Mouse (Mus musculus): ENCODE data around the gene Tbccd1. TPM values are rescaled to one million over a fixed set of nuclear protein-coding genes. Genes with fewer than 3 reads are reported as not detected.

Gene Tbccd1
- polyA plus RNA-seq (2015; fragmentation: Nextera tagmentation; extraction: Ambion mirVana), result 22.5 and 23.1 TPM in 2 replicates

DNA sequence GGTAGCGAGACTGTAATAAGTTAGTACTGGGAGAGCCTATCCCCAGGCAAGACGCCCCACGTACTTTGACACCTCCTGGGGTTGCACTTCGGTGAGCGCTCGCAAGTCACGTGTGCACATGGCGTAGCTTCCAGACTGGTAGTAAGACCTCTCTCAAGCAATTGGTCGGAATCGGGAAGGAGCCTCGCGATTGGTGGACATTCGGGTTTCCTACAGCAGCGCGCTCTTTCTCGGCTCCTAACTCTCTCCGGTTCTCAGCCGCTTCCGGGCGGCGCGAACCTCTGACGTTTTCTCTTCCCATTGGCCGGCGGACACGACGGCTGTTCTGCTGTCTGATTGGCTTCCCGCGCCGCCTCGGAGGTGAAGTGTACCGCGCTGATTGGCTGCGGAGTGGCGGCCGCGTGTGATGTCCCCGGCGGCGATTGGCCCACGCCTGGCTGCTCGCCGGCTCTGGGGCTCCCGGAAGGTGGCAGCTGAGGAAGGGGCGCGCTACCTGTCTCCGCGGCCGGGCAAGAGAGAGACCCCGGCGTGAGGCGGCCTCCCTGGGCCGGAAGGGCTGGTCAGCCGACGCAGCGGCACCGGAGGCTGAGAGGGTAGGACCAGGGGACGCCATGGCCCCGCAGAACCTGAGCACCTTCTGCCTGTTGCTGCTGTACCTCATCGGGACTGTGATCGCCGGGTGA is at the start of gene Tbccd1, which contains the start of gene Dnajb11:
TSS of gene Tbccd1 (minus strand) at position 239 of the 683 bp plus-strand sequence.
TSS of gene Dnajb11 (plus strand) at position 415 of the 683 bp plus-strand sequence.
- Histone ChIP-seq H3K4me1 (peaks cover 21% of the 10 kb centered on the region), H3K4me2 (replicated peaks) (peak within 1 kb of the TSS; percentile 77), H3K4me3 (peak within 1 kb of the TSS; percentile 60), H3K36me3 (peaks cover 8% of the 10 kb centered on the region; the same call in 1 of the 2 replicates), H3K27me3 (no peaks in the 10 kb centered on the region), H3K27ac (replicated peaks) (peak within 1 kb of the TSS; percentile 78), H3K9ac (replicated peaks) (peak within 1 kb of the TSS; percentile 82), H3K9me3 (no peaks in the 10 kb centered on the region)
- ATAC-seq (replicated peaks), result peak; percentile 99
- under 1% methylated on average over 62 of the region's 62 CpGs for WGBS

DNA sequence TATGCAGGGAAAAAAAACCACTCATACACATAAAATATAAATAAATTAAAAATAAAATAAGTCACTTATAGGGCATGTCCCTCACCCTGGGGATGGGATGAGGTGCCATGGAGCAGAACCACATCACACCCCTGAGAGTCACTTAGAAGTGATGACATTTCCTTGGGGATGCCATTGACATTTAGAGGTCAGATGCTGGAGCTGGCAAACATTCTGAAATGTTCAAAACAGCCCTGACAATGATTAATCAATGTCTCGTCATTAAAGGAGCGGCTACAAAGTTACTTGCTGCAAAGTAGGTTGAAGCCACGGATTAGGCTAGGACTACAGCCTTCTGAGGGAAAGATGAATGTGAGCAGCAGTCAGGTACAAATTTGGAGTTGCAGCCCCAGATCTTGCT is 43.9 kb upstream of the Tbccd1 start:
- no peaks in the 10 kb centered on the region for H3K36me3 ChIP-seq
- no peaks in the 10 kb centered on the region for H3K9me3 ChIP-seq
- H3K9ac ChIP-seq (replicated peaks), result no peak overlapping the region
- WGBS, result 90% methylated on average over 3 of the region's 3 CpGs
- no peaks in the 10 kb centered on the region for H3K4me1 ChIP-seq
- no peak overlapping the region for H3K4me2 ChIP-seq (replicated peaks)
- no peak overlapping the region for H3K27ac ChIP-seq (replicated peaks)
- no peaks in the 10 kb centered on the region for H3K27me3 ChIP-seq
- H3K4me3 ChIP-seq, result no peak overlapping the region
- ATAC-seq (replicated peaks), result no peak

DNA sequence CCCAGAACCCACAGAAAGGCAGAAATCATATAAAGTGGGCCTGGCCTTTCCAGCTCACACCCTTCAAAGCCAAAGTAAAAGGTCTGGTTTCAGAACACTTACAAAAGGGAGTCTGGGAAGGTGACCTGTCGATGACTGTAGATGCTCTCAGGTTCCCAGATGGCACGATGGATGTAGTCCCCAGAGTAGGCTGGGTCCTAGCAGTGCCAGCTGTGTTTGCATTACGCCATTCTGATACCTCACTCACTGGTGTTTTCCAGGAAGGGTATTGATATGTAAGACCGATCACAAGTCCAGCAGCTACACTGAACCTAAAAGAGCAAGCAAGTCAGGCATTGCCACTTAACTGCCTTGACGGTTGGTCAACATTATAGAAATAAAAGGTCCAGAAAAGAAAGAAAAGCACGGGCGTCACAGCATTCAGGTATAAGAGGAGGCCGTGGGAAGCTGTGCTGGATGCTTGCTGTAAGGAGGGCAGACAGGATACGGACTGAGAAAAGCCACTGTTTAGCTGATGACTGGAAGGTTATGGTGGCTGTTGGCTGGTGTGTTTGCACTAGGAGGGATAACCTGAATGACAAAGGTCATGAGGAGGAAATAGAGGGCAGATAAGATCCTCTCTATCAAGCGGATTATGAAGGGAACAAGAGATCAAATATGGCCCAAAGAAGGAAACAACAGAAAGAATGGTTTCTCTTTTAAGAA is 42.5 kb upstream of the Tbccd1 start:
- no peak for ATAC-seq (replicated peaks)
- no peaks in the 10 kb centered on the region for H3K4me1 ChIP-seq
- no peak overlapping the region for H3K4me3 ChIP-seq
- WGBS, result 84% methylated on average over 10 of the region's 10 CpGs
- no peaks in the 10 kb centered on the region for H3K27me3 ChIP-seq
- H3K27ac ChIP-seq (replicated peaks), result no peak overlapping the region
- H3K9ac ChIP-seq (replicated peaks), result no peak overlapping the region
- H3K9me3 ChIP-seq, result no peaks in the 10 kb centered on the region
- no peak overlapping the region for H3K4me2 ChIP-seq (replicated peaks)
- H3K36me3 ChIP-seq, result no peaks in the 10 kb centered on the region

DNA sequence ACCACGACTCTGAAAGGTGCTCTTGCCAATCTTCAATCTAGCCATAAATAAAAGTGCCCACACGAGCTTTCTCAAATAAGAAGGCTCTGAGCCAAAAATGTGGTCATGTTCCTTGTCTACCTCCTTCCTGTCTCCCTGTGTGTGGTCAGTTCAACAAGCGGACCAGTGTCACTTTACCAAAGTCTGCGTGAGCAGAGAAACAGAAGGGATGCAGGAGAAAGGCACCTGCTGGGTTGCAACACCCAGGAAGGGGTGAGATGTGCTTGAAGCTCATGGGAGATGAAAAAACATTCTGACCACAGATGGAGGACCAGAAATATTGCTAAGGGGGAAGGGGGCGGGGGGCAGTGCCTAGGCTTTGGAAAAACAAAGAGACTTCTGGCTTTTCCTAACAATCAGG is 41.9 kb upstream of the Tbccd1 start:
- Histone ChIP-seq H3K4me1 (no peaks in the 10 kb centered on the region), H3K27me3 (no peaks in the 10 kb centered on the region), H3K27ac (replicated peaks) (no peak overlapping the region), H3K9me3 (no peaks in the 10 kb centered on the region), H3K9ac (replicated peaks) (no peak overlapping the region), H3K36me3 (no peaks in the 10 kb centered on the region), H3K4me2 (replicated peaks) (no peak overlapping the region), H3K4me3 (no peak overlapping the region)
- ATAC-seq (replicated peaks), result no peak
- WGBS, result 53% methylated on average over 5 of the region's 5 CpGs

DNA sequence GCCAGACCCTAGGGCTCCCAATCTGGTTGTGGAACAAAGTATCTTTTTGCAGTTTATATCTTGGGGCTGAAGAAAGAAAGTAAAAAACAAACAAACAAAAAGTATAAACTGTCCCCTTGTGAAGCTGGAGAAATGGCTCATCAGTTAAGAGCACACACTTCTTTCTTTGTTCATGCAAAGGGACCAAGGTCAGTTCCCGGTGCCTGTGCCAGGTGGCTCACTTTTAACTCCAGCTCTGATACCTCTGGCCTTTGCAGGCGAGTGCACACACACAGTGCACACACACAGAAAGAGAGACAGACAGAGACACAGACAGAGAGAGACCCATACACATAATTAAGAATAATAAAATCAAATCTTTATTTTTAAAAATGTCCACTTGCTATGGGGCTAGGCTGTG is 39.1 kb upstream of the Tbccd1 start:
- H3K9ac ChIP-seq (replicated peaks), result no peak overlapping the region

DNA sequence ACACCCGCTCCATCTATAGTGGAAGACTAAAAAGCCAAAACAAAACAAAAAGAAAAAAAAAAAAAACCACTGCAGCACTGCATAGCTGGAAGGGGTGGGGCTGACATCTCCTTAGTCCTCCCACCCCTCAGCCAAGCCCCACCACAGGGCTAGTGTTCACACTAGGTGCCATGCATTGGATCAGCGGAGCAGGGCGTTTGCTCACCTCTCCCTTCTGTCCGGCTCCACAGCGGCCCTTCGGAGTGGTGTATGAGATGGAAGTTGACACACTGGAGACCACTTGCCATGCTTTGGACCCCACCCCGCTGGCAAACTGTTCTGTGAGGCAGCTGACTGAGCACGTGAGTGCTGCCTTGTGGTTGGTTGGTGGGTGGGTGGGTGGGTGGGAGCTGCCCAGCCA is 36.6 kb upstream of the Tbccd1 start:
- ATAC-seq (replicated peaks), result no peak
- Histone ChIP-seq H3K4me2 (replicated peaks) (no peak overlapping the region), H3K36me3 (no peaks in the 10 kb centered on the region), H3K9ac (replicated peaks) (no peak overlapping the region), H3K4me1 (no peaks in the 10 kb centered on the region), H3K4me3 (no peak overlapping the region), H3K27ac (replicated peaks) (no peak overlapping the region), H3K27me3 (no peaks in the 10 kb centered on the region), H3K9me3 (no peaks in the 10 kb centered on the region)
- WGBS, result 74% methylated on average over 8 of the region's 8 CpGs

More for the DNA sequence above, 39.1 kb upstream of the Tbccd1 start:
- no peaks in the 10 kb centered on the region for H3K9me3 ChIP-seq
- no peaks in the 10 kb centered on the region for H3K4me1 ChIP-seq
- H3K36me3 ChIP-seq, result no peaks in the 10 kb centered on the region
- no peaks in the 10 kb centered on the region for H3K27me3 ChIP-seq
- H3K4me2 ChIP-seq (replicated peaks), result no peak overlapping the region
- WGBS, result 79% methylated on average over 2 of the region's 2 CpGs
- H3K27ac ChIP-seq (replicated peaks), result no peak overlapping the region
- no peak for ATAC-seq (replicated peaks)
- no peak overlapping the region for H3K4me3 ChIP-seq

DNA sequence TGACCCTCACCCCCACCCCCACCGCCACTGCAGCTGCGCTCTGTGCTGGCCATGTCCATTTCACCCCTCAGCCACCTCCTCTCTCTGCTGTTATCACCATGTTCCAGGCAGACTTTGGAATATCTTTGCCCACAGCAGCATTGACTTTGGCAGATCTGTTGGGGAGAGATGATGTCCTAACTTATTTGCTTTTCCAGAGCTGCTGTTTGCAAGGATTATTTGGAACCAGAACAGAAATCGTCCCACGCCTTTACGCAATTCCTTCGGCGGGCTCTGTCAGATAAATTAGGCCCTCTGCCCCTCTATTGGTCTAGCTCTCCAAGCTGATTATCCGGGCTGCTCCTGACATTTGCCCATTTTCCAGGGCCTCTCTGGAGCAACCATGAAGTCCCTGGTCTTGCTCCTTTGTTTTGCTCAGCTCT is 34.3 kb upstream of the Tbccd1 start:
- Histone ChIP-seq H3K4me1 (no peaks in the 10 kb centered on the region), H3K9ac (replicated peaks) (no peak overlapping the region), H3K4me2 (replicated peaks) (no peak overlapping the region), H3K4me3 (no peak overlapping the region), H3K36me3 (no peaks in the 10 kb centered on the region), H3K27me3 (no peaks in the 10 kb centered on the region), H3K9me3 (no peaks in the 10 kb centered on the region), H3K27ac (replicated peaks) (no peak overlapping the region)
- WGBS, result 92% methylated on average over 8 of the region's 8 CpGs
- no peak for ATAC-seq (replicated peaks)

DNA sequence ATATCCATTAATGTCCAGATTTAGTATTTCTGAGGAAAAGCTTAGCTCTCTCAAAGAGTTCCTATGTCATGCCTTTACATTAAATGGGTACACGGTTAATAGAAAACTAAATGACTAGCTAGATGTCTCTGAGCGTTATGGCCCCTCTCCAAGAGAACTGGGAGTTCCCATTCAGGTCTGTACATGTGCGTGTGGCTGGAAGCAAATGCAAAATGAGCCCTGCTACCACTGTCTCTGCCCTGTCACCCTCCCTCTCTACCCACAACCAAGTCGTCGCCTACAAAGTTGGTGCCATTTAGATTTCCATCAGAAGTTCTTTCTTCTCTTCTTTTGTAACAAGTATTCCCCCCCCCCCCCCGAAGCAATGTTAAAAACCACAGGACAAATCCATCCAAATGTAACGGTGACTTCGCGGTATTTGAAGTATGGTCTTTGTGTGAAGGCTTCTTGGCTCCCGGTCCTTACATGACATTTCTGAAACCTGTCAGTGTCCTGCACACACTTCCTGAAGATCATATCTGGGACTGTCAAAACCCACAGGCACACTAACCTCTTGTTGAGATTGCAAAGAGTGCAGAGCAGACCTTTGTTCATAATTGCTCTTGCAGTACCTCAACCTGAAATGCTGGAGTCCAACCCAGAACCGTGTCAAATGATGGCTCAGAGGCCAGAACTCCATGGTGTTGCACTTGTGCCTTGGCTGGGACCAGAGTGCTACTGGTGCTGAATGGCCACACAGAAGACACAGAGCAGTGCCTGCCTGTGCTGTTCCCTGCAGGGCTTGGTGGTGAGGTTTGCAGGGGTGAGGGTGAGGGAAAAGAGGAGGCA is 33.4 kb upstream of the Tbccd1 start, which contains the start of gene Ahsg:
TSS of gene Ahsg (plus strand) at position 595 of the 828 bp plus-strand sequence.
- Histone ChIP-seq H3K4me1 (no peaks in the 10 kb centered on the region), H3K36me3 (no peaks in the 10 kb centered on the region), H3K27me3 (no peaks in the 10 kb centered on the region), H3K4me2 (replicated peaks) (no peak within 1 kb of the TSS), H3K9me3 (no peaks in the 10 kb centered on the region), H3K4me3 (no peak within 1 kb of the TSS), H3K9ac (replicated peaks) (no peak within 1 kb of the TSS), H3K27ac (replicated peaks) (no peak within 1 kb of the TSS)
- 82% methylated on average over 11 of the region's 11 CpGs for WGBS
- no peak for ATAC-seq (replicated peaks)

DNA sequence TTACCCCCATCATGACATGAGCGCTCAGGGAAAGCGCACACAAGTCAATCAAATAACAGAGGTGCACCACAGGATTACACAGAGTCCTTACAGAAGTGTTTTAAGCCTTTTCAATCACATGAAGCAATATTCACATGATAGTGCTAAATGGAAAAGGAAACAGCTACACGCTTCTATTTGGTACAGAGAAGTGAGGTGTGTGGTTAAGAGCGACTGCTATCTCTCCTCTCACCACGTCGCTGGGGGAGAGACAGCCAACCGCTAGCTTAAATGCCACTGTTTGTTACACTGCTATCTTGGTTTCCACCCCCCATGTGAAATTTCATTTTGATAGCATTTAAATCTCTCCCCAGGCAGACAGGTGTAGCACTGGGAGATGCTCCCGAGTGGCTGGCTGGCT is 32.2 kb upstream of the Tbccd1 start:
- no peak for ATAC-seq (replicated peaks)
- 90% methylated on average over 8 of the region's 8 CpGs for WGBS

DNA sequence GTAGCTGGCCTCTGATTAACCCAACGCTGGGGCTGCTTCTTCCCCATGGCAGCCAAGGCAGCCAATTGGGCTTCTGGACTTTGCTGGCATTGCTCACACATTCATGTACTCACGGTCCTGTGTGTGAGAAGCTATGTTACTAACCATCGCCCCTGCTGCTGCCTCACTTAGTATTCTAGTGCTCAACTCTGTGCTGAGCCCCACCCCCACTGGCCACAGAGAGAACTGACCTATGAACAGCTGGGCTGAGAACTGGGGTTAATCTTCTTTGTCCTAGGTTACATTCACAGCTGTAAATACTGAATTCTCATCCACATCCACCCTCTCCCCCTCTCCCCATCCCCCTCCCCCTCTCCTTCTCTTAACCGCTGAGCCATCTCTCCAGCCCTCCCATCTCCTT is 31.4 kb upstream of the Tbccd1 start:
- 65% methylated on average over 4 of the region's 4 CpGs for WGBS
- Histone ChIP-seq H3K27me3 (no peaks in the 10 kb centered on the region), H3K4me3 (no peak overlapping the region), H3K27ac (replicated peaks) (no peak overlapping the region), H3K36me3 (no peaks in the 10 kb centered on the region), H3K9me3 (no peaks in the 10 kb centered on the region), H3K4me1 (no peaks in the 10 kb centered on the region), H3K4me2 (replicated peaks) (no peak overlapping the region), H3K9ac (replicated peaks) (no peak overlapping the region)
- ATAC-seq (replicated peaks), result no peak

More for the DNA sequence above, 32.2 kb upstream of the Tbccd1 start:
- H3K27ac ChIP-seq (replicated peaks), result no peak overlapping the region
- no peaks in the 10 kb centered on the region for H3K4me1 ChIP-seq
- no peaks in the 10 kb centered on the region for H3K27me3 ChIP-seq
- H3K4me2 ChIP-seq (replicated peaks), result no peak overlapping the region
- H3K36me3 ChIP-seq, result no peaks in the 10 kb centered on the region
- no peak overlapping the region for H3K4me3 ChIP-seq
- H3K9ac ChIP-seq (replicated peaks), result no peak overlapping the region
- H3K9me3 ChIP-seq, result no peaks in the 10 kb centered on the region

DNA sequence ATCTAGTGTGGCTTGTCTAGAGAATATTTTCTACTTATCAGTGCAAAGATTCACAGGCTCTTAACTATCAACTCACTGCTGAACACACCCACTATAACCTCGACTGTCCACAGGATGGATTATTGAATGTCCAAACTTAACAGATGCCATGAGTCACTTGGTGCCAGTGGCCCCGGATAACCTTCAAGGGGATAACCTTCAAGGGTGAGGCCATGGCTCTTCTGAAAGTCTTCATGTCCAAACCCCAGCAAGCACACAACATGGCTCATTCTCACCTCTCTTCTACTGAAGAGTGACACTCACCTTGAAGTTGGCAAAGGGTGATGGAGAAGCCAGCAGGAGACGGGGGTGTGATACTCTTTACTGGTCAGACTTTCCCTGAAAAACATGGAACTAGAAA is 29.3 kb upstream of the Tbccd1 start:
- 91% methylated on average over 3 of the region's 3 CpGs for WGBS
- ATAC-seq (replicated peaks), result no peak
- Histone ChIP-seq H3K27ac (replicated peaks) (no peak overlapping the region), H3K36me3 (no peaks in the 10 kb centered on the region), H3K27me3 (no peaks in the 10 kb centered on the region), H3K9me3 (no peaks in the 10 kb centered on the region), H3K4me3 (no peak overlapping the region), H3K4me2 (replicated peaks) (no peak overlapping the region), H3K9ac (replicated peaks) (no peak overlapping the region), H3K4me1 (no peaks in the 10 kb centered on the region)

DNA sequence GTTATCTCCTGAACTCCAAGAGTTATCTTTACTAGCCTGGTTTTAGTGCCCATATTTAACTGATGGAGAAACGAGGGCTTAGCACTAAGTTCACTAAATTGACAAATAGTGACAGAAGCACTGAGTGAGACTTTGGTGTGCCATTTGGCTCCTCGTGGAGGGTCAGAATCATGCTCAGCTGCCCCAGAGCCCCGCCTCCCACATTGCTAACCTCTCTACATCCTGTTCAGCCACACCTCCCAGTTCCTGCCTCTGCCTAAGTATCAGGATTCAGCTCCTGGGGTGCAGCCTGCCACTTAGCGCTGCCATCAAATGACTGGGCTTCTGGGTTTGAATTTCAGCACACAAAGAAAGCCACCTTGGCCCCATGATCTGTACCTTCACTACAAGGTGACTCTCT is 27.9 kb upstream of the Tbccd1 start:
- Histone ChIP-seq H3K27me3 (no peaks in the 10 kb centered on the region), H3K4me2 (replicated peaks) (no peak overlapping the region), H3K36me3 (no peaks in the 10 kb centered on the region), H3K9ac (replicated peaks) (no peak overlapping the region), H3K9me3 (no peaks in the 10 kb centered on the region), H3K27ac (replicated peaks) (no peak overlapping the region), H3K4me1 (no peaks in the 10 kb centered on the region), H3K4me3 (no peak overlapping the region)
- no peak for ATAC-seq (replicated peaks)
- 52% methylated on average over 4 of the region's 4 CpGs for WGBS
